ENCODE assay signal across 22 mouse cellular contexts in the genomic region with DNA sequence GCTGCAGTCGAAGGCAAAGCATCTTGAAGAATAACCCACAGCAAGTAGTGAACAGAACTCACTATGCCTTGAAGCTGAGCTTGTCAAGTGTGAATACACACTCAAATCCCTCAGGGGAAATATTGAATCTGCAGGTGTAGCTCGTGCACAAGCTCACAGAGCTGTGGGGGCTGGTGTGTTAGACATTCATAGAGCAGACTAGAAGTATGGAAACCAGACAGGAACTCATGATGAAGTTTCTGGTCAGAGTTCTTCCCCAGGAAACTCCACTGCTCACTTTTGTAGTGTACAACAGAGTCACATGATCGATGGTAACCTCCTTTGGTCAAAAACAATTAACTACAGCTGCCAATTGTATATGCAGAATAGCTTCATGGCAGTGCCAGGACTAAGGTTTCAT. TPM values are rescaled to one million over a fixed set of nuclear protein-coding genes. Genes with fewer than 3 reads are reported as not detected.
A peak's percentile ranks its signal among the peaks of the same experiment; 100 is the strongest.
DNase-seq lines count a peak whose midpoint lies in the region; ATAC-seq and TF ChIP-seq lines count a peak whose summit lies in the region.
"Had no signal": no experiment of that assay in that cellular context is flagged by ENCODE, and none has a peak within 500 bp of the region (broad histone marks: within the 10 kb centered on the region; RNA-seq: fewer than 3 reads in every experiment).

No protein-coding gene starts in this region.

- peaks cover 74% of the 10 kb centered on the region for H3K4me1 ChIP-seq in spleen, adult 2 months (ENCODE audit: control insufficient read depth, insufficient read depth, insufficient read length)
- peaks cover 74% of the 10 kb centered on the region for H3K4me1 ChIP-seq in bone marrow macrophage, adult 2 months (ENCODE audit: control insufficient read depth, insufficient read depth, low read length)
- no peaks in the 10 kb centered on the region; the same call in 1 of the 2 replicates for H3K4me1 ChIP-seq in forebrain, embryonic 14.5 days (ENCODE audit: control insufficient read depth, insufficient read depth, low read length)

- no peak overlapping the region for H3K4me2 ChIP-seq in forebrain, embryonic 14.5 days (ENCODE audit: low read length)
- H3K4me2 ChIP-seq: embryonic facial prominence, embryonic 15.5 days; forebrain, embryonic 15.5 days; hindbrain, embryonic 13.5 days had no signal

- H3K9ac ChIP-seq in forebrain, embryonic 14.5 days (ENCODE audit: low read length): no peak overlapping the region
- H3K9ac ChIP-seq: embryonic facial prominence, embryonic 15.5 days; forebrain, embryonic 15.5 days; hindbrain, embryonic 13.5 days had no signal

- DNase-seq in spleen, adult 2 months (ENCODE audit: low read depth in 1 of 2, low spot score in 2 of 2): no peak
- no peak for DNase-seq in spleen, postnatal 4 days (ENCODE audit: low spot score in 2 of 2)
- DNase-seq in splenic B cell, adult 2 months (ENCODE audit: low read depth, low spot score): peak; percentile 66
- no peak for DNase-seq in urinary bladder, postnatal 10 days (ENCODE audit: low spot score)
- no peak for DNase-seq in forebrain, embryonic 14.5 days (ENCODE audit: low spot score)
- DNase-seq in kidney, postnatal 14 days: no peak
- DNase-seq: adrenal gland, postnatal 14 days; cerebellum, adult 2 months; cerebellum, postnatal 10 days; gastrocnemius, postnatal 14 days; heart, adult 11 months; heart, postnatal 10 days; heart, postnatal 4 days had no signal

- H3K9me3 ChIP-seq in forebrain, embryonic 14.5 days (replicated peaks; ENCODE audit: control insufficient read depth, low read length): no peaks in the 10 kb centered on the region
- H3K9me3 ChIP-seq: embryonic facial prominence, embryonic 15.5 days; forebrain, embryonic 10.5 days; forebrain, embryonic 15.5 days; hindbrain, embryonic 13.5 days had no signal

- TF ChIP-seq CTCF in spleen, adult 2 months (IDR thresholded peaks at IDR 0.05; ENCODE audit: extremely low read depth, insufficient read depth, insufficient read length, insufficient replicate concordance): no peak
- no peak for TF ChIP-seq CTCF in bone marrow macrophage, adult 2 months (IDR thresholded peaks at IDR 0.05; ENCODE audit: low read depth, low read length)

- peak; percentile 29 for ATAC-seq in inflammation-experienced regulatory T-cells, adult 6 months
- ATAC-seq in forebrain, embryonic 14.5 days: no peak
- ATAC-seq: hindbrain, postnatal 0 days; intestine, embryonic 16.5 days had no signal

- TF ChIP-seq POLR2A in spleen, adult 2 months (IDR thresholded peaks at IDR 0.05; ENCODE audit: low read depth, low read length): no peak
- TF ChIP-seq POLR2A in bone marrow macrophage, adult 2 months (IDR thresholded peaks at IDR 0.05; ENCODE audit: borderline replicate concordance, low read depth, low read length): no peak

- 17% methylated on average over 3 of the region's 3 CpGs for WGBS in spleen, adult 2 months
- WGBS in forebrain, embryonic 14.5 days: 73% methylated on average over 3 of the region's 3 CpGs

- peak overlapping the region; percentile 76 for H3K27ac ChIP-seq in spleen, adult 2 months (ENCODE audit: insufficient read depth, low read length)
- H3K27ac ChIP-seq in bone marrow macrophage, adult 2 months (ENCODE audit: insufficient read depth, low read depth, low read length): peak overlapping the region; percentile 77
- H3K27ac ChIP-seq in forebrain, embryonic 14.5 days (ENCODE audit: low read depth, low read length): no peak overlapping the region
- H3K27ac ChIP-seq: hindbrain, embryonic 13.5 days; hindbrain, postnatal 0 days had no signal

- H3K4me3 ChIP-seq in spleen, adult 2 months (ENCODE audit: extremely low read depth, insufficient read depth, insufficient read length): no peak overlapping the region
- no peak overlapping the region for H3K4me3 ChIP-seq in bone marrow macrophage, adult 2 months (ENCODE audit: insufficient read depth, low read length)
- H3K4me3 ChIP-seq in forebrain, embryonic 14.5 days (ENCODE audit: low read depth, low read length): no peak overlapping the region
- H3K4me3 ChIP-seq: embryonic facial prominence, embryonic 15.5 days; erythroblast, embryonic 14.5 days; forebrain, embryonic 10.5 days; forebrain, embryonic 15.5 days; hindbrain, embryonic 13.5 days had no signal

- peaks cover 1% of the 10 kb centered on the region; the same call in 1 of the 2 replicates for H3K36me3 ChIP-seq in spleen, adult 2 months (ENCODE audit: control insufficient read depth, insufficient read depth, low read length)
- no peaks in the 10 kb centered on the region for H3K36me3 ChIP-seq in splenic B cell, adult 2 months (ENCODE audit: control insufficient read depth, insufficient read depth, low read length, poor library complexity, severe bottlenecking)
- no peaks in the 10 kb centered on the region for H3K36me3 ChIP-seq in forebrain, embryonic 14.5 days (ENCODE audit: control insufficient read depth, insufficient read depth, low read length)
- H3K36me3 ChIP-seq: embryonic facial prominence, embryonic 15.5 days; forebrain, embryonic 10.5 days; forebrain, embryonic 15.5 days; hindbrain, embryonic 13.5 days had no signal

- H3K27me3 ChIP-seq in spleen, adult 2 months (ENCODE audit: control insufficient read depth, insufficient read depth, low read length): no peaks in the 10 kb centered on the region
- no peaks in the 10 kb centered on the region for H3K27me3 ChIP-seq in splenic B cell, adult 2 months (ENCODE audit: control insufficient read depth, insufficient read depth, low read length, poor library complexity, severe bottlenecking)
- H3K27me3 ChIP-seq in forebrain, embryonic 14.5 days (replicated peaks; ENCODE audit: control insufficient read depth, insufficient read depth, low read length): no peaks in the 10 kb centered on the region
- H3K27me3 ChIP-seq: embryonic facial prominence, embryonic 15.5 days; forebrain, embryonic 15.5 days; hindbrain, embryonic 13.5 days had no signal

RNA-seq across cellular contexts. Expression of gene Tgfbr2, which starts 37.5 kb away (rescaled TPM):
- 57.1 and 77.5 TPM in 2 replicates for polyA plus RNA-seq in spleen, adult 2 months (2012; rRNA removed)
- 62.1 and 79.7 TPM in 2 replicates for polyA plus RNA-seq in bone marrow macrophage, adult 2 months (2012; ENCODE audit: insufficient read depth, insufficient read length, missing spikeins)
- polyA plus RNA-seq in inflammation-experienced regulatory T-cells, adult 6 months (2017; shearing (Covaris generic)): 10 to 100 TPM; 24.7 to 31.6 (median 26.3) TPM
- polyA plus RNA-seq in forebrain, embryonic 14.5 days (2014; fragmentation: Nextera tagmentation; extraction: Ambion mirVana): 5.5 and 7.7 TPM in 2 replicates
